Mouse (Mus musculus) kidney, postnatal 10 days (tissue): ENCODE measurements around the gene Supt20.

Experiments
- DNase-seq: peaks from one replicate; pipeline ENCODE4 v3.0.0; 2021; ENCODE audit warnings: mixed read lengths

The Supt20 gene

GRCm38 (mm10) chr3:54708972-54709371, 16.4 kb downstream of the Supt20 start:
- no peak for DNase-seq

GRCm38 (mm10) chr3:54714253-54714652, 21.6 kb downstream of the Supt20 start, which contains the start of gene Gm21958:
Gene Gm21958 (minus strand): TSS chr3:54714353.
- DNase-seq, result no peak

GRCm38 (mm10) chr3:54715461-54715860, 22.9 kb downstream of the Supt20 start:
- no peak for DNase-seq

DNA sequence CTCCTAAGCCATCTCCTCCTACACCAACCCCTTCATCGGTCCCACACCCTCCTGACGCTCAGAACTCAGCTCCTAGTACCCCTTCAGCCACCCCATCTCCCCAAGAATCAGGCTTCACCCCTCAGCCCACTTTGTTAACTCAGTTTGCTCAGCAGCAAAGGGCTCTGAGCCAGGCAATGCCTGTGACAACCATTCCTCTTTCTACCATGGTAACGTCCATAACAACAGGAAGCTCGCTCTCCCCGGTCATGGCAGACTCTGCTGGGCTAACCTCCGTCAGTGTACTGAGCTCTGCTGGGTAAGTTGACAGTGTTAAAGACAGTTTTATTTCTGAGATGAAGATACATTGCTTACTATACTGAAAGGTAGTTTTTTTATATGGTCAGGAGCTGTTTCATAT, 24.7 kb downstream of the Supt20 start:
- DNase-seq, result no peak

GRCm38 (mm10) chr3:54718947-54719346, 26.3 kb downstream of the Supt20 start:
- no peak for DNase-seq

- no peak for DNase-seq
Observed at GRCm38 (mm10) chr3:54723741-54724500, 31.3 kb downstream of the Supt20 start.

GRCm38 (mm10) chr3:54725344-54725743, 32.7 kb downstream of the Supt20 start:
- no peak for DNase-seq

DNA sequence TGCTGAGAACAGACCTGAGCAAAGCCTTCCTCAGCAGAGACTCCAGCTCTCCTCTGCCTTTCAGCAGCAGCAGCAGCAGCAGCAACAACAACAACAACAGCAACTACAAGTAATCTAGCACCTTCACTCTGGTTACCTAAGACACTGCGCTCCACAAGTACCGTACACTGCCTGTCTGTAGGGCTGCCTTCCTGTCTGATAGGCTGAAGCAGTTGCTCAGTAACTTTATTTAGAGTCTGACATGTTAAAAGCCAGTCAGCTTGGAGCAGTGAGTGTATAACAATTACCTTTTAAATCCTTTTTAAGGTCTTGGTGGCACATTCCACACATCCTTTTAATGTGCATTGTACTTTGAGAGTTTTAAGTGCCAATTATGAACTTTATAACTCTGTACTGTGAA, 35.0 kb downstream of the Supt20 start:
- DNase-seq, result no peak

DNA sequence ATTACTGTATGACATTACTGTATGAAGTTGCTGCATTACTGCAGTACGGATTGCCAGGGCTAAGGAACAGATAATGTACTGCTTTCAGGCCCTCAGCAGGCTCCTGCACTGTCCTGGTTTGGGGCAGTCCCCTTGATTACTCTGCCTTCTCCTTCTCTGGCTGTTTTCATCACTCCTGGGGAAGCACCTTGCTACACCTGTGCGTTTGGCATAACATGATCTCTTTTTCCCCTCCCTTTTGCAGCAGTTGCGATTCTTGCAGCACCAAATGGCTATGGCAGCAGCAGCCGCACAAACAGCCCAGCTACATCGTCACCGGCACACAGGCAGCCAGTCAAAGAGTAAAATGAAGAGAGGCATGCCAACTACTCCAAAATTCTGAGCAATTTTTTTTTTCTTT, 35.5 kb downstream of the Supt20 start:
- no peak for DNase-seq

DNA sequence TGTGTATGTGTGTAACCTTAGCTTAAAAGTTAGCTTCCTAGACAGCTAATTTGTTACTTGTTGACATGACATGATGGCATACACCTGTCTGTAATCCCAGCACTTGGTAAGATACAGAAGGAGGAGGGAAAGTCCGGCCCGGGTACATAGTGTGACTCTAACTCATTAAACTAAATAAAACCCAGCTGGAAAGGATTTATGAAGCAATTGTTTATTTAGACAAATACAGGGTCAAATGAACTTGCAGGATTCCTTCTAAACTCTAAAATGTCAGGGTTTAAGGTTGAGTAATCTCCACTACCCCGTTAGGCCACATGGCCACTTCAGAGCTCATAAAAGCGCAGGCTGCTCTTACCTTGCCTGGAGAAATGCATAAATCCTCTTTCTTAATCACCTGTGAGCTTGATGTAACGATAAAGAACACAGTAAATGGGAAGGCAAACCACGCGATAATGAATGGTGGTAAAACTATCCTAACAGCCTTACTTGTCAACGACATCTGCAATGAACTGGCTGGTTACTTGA, 39.1 kb downstream of the Supt20 start:
- no peak for DNase-seq

- no peak for DNase-seq
Observed at GRCm38 (mm10) chr3:54732371-54732770, 39.8 kb downstream of the Supt20 start.

GRCm38 (mm10) chr3:54734411-54735246, 42.0 kb downstream of the Supt20 start:
- peak; percentile 94 for DNase-seq

- peak; percentile 92 for DNase-seq
Observed at GRCm38 (mm10) chr3:54735247-54736046, 42.8 kb downstream of the Supt20 start, which contains the start of the genes Exosc8 and Alg5. Gene Exosc8 (minus strand): TSS chr3:54735393. Gene Alg5 (plus strand): TSS chr3:54735539.

GRCm38 (mm10) chr3:54736101-54736927, 43.7 kb downstream of the Supt20 start:
- DNase-seq, result peak; percentile 30

- no peak for DNase-seq
Observed at GRCm38 (mm10) chr3:54737317-54737716, 44.7 kb downstream of the Supt20 start.

- no peak for DNase-seq
Observed at GRCm38 (mm10) chr3:54741965-54742364, 49.4 kb downstream of the Supt20 start.

GRCm38 (mm10) chr3:54745799-54746198, 53.2 kb downstream of the Supt20 start:
- DNase-seq, result peak; percentile 46

- DNase-seq, result no peak
Observed at GRCm38 (mm10) chr3:54753411-54753810, 60.8 kb downstream of the Supt20 start.

- DNase-seq, result peak; percentile 77
Observed at GRCm38 (mm10) chr3:54755145-54756041, 62.8 kb downstream of the Supt20 start, which contains the start of gene Smad9. Gene Smad9 (plus strand): TSS chr3:54755582.

DNA sequence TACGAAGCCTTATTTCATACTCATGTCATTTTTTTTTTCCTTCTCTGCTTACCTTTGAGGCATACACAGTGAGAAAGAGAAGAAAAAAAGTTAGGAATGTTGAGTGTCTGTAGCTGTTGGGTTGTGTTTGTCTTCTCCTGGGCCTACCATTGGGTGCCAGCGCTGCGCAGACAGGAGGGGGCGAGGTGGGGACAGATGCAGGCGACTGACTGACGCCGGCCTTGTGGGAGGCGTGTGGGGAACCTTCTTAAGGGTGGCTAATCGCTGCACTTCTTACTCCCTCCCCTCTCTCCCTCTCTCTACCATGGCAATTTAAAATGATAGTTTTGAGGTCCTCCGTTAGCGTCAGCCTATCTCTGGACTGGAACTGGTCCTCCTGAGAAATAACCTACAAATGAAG, 63.5 kb downstream of the Supt20 start:
- peak; percentile 36 for DNase-seq

DNA sequence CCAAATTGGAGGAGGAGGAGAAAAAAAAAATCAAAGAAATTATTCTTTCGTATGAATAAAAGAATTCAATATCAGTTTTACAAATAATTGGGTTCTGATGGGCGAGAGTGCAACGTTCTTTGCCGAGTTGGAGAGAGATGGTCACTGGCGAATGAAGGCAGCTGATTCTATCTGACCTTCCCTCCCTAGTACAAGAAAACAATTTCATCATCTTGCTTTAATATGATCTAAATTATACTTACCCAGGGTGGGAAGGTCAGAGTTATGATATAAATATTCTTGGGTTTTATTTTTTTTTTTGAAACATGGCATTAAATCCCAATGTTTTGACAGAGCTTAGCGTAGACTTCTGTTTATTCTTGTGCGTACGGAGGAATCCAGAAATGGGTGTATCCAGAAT, 64.8 kb downstream of the Supt20 start:
- DNase-seq, result no peak
